Mouse (Mus musculus): ENCODE data around the gene Myrfl.

- no peak for TF ChIP-seq EP300 (IDR thresholded peaks at IDR 0.05)
- no peak for TF ChIP-seq CTCF (IDR thresholded peaks at IDR 0.05)
These were observed 1.4 kb downstream of the Myrfl start for GRCm38 (mm10) chr10:116895108-116895833.

Data from lung, postnatal 0 days (tissue).